Mouse (Mus musculus) thymus, adult 18-20 months (tissue): Measurements from ENCODE around the gene Olfr27.

Experiments used
- DNase-seq, 2 experiments: peaks; one replicate each; pipeline ENCODE4 v3.0.0; 2022; ENCODE audit warnings: mixed read lengths in 2 of 2

Olfr27 gene

DNA sequence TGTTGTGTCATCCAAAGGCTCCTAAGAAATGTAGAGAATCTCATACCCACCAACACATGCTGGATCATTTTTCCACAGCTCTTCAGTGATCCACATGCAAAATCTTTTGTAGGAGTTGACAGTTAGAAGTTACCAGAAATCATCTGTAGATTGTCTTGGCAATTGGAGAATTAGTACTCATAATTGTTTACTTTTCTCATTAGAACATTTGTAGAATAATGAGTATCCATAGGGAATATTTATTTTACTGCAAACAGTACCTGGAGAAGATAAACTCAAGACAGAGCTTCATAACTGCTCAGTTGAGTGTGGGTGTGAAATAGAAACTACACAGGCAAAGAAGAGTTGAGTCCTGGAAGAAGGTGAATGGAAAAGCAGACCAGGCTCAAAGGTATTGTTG is at the start of gene Olfr27:
Gene Olfr27 (plus strand): TSS at position 301 of the 400 bp plus-strand sequence.
- no peak for DNase-seq

DNA sequence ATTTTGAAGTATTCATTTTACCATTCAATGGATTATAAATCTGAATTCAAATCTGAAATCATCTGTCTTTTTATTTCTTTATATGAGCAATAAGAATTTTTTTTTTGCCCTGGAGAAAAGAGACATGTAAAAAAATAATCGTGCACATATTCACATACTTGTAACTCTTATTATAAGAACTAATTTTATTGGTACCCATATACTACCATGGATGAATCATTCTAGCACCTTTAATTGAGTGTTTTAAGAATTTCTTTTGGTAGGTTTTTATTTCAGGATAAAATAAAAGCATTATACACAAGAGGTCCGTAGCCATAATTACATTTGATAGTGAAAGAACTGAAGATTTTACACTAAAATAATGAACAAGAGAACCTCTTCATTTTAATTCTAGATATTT is 49.1 kb upstream of the Olfr27 start, which contains the start of gene Olfr938:
Gene Olfr938 (minus strand): TSS at position 101 of the 400 bp plus-strand sequence.
- no peak for DNase-seq

DNA sequence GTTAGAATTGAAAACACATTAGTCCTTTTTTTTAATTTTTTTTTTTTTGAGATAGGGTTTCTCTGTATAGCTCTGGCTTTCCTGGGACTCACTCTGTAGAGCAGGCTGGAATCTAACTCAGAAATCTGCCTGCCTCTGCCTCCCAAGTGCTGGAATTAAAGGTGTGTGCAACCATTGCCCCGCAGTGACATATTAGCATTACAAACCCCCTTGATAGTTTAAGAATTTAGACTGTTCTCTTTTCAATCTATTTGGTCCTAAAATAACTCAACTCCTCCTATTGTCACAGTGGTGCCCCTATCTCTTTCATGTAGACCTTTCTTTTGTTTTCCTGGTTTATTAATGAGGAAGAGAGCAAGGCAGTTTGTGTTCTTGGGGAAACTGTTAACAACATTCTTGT is 605 bp upstream of the Olfr27 start:
- DNase-seq: no peak

DNA sequence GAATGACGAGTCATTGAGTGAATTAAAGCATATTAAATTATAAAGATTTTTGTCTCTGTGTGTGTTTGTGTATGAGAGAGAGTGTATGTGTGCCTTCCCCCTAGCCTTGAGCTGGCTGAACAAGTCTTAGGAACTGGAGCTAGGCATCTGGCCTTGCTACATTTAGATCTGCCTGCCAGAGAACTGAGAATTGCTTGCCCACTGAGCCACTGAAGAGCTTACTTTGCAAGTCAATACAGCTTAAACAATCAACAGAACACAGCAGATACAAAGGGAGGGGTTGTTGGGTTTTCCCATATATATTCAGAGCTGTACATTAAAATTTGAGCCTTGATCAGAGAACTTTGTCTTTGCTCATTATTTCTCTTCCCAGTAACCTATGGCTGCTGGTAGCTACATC is 24.5 kb downstream of the Olfr27 start:
- no peak for DNase-seq

DNA sequence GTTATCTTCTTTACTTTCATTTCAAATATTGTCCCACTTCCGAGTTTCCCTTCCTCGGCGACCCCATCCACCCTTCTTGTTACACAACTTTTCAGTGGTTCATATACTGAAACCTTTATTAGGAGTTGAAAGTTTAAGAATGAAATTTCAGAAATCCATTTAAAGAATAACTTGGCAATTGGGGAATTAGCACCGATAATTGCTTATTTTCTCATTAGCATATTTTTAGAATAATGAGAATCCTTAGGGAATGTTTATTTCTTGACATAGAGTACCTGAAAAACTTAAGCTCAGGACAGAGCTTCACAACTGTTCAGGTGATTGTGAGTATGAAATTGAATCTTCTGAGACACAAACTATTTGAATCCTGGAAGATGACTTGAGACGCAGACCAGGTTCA is 38.1 kb downstream of the Olfr27 start, which contains the start of gene Olfr943:
Gene Olfr943 (plus strand): TSS at position 301 of the 400 bp plus-strand sequence.
- no peak for DNase-seq
